In genomic region chr6:3936140-3936714, GRCm38 (mm10) we compare ENCODE assay signal across 27 mouse cellular contexts. TPM values are rescaled to one million over a fixed set of nuclear protein-coding genes. Genes with fewer than 3 reads are reported as not detected.
"Had no signal": no experiment of that assay in that cellular context is flagged by ENCODE, and none has a peak within 500 bp of the region (broad histone marks: within the 10 kb centered on the region; RNA-seq: fewer than 3 reads in every experiment).

No protein-coding gene starts in this region.

- H3K4me3 ChIP-seq: kidney, embryonic 15.5 days; layer of hippocampus, adult 2 months; left cerebral cortex, adult 2 months; liver, embryonic 13.5 days; lung, embryonic 15.5 days; megakaryocyte, embryonic 14.5 days; midbrain, embryonic 10.5 days; midbrain, embryonic 13.5 days; myocyte; neural tube, embryonic 13.5 days had no signal

- H3K36me3 ChIP-seq: kidney, embryonic 15.5 days; liver, embryonic 13.5 days; lung, embryonic 15.5 days; midbrain, embryonic 10.5 days; midbrain, embryonic 13.5 days; neural tube, embryonic 13.5 days had no signal

- H3K9ac ChIP-seq: kidney, embryonic 15.5 days; liver, embryonic 13.5 days; lung, embryonic 15.5 days; midbrain, embryonic 13.5 days; neural tube, embryonic 13.5 days had no signal

- ATAC-seq: hindbrain, postnatal 0 days; inflammation-experienced regulatory T-cells, adult 6 months; midbrain, embryonic 13.5 days; midbrain, embryonic 16.5 days had no signal

- H3K4me2 ChIP-seq: kidney, embryonic 15.5 days; liver, embryonic 13.5 days; lung, embryonic 15.5 days; midbrain, embryonic 13.5 days; neural tube, embryonic 13.5 days had no signal

- H3K27ac ChIP-seq: hindbrain, postnatal 0 days; kidney, embryonic 15.5 days; layer of hippocampus, adult 2 months; left cerebral cortex, adult 2 months; liver, embryonic 13.5 days; lung, embryonic 15.5 days; midbrain, embryonic 10.5 days; midbrain, embryonic 13.5 days; neural tube, embryonic 13.5 days had no signal

- H3K27me3 ChIP-seq: kidney, embryonic 15.5 days; liver, embryonic 13.5 days; lung, embryonic 15.5 days; megakaryocyte, embryonic 14.5 days; midbrain, embryonic 13.5 days; neural tube, embryonic 13.5 days had no signal

- H3K9me3 ChIP-seq: kidney, embryonic 15.5 days; liver, embryonic 13.5 days; lung, embryonic 15.5 days; megakaryocyte, embryonic 14.5 days; midbrain, embryonic 10.5 days; midbrain, embryonic 13.5 days; neural tube, embryonic 13.5 days had no signal

- H3K4me1 ChIP-seq: kidney, embryonic 15.5 days; liver, embryonic 13.5 days; lung, embryonic 15.5 days; megakaryocyte, embryonic 14.5 days; midbrain, embryonic 13.5 days; neural tube, embryonic 13.5 days had no signal

- DNase-seq: layer of hippocampus, adult 9-11 months; liver, embryonic 13.5 days; retina, postnatal 1 day; thymus, adult 18-20 months; thymus, postnatal 36 days had no signal

RNA-seq across cellular contexts. Expression of gene Tfpi2, which starts 52.5 kb away (rescaled TPM):
- polyA plus RNA-seq: inflammation-experienced regulatory T-cells, adult 6 months; testis, adult 2 months had no signal

RNA-seq across cellular contexts. Expression of gene Gngt1, which starts 57.4 kb away (rescaled TPM):
- polyA plus RNA-seq: hindbrain, postnatal 0 days; inflammation-experienced regulatory T-cells, adult 6 months; kidney, adult 2 months; kidney, embryonic 15.5 days; large intestine, adult 2 months; limb, embryonic 11.5 days; limb, embryonic 14.5 days; liver, adult 2 months; liver, embryonic 13.5 days; liver, embryonic 16.5 days; lung, embryonic 15.5 days; midbrain, embryonic 10.5 days; midbrain, embryonic 13.5 days; midbrain, embryonic 16.5 days; myocyte; neural tube, embryonic 13.5 days; small intestine, adult 2 months; spleen, adult 2 months; testis, adult 2 months; urinary bladder, adult 2 months had no signal
